Mouse (Mus musculus) stomach, embryonic 15.5 days (tissue): ENCODE results near the gene Mylk3. TPM values are rescaled to one million over a fixed set of nuclear protein-coding genes. Genes with fewer than 3 reads are reported as not detected.

Source experiments
- ATAC-seq: fragments of 200-750 bp; cut with Nextera tagmentation; 2 replicates; pipeline ENCODE4 v1.8.0; 2017; ENCODE audit warnings: low read depth, moderate number of reproducible peaks, moderate TSS enrichment; ENCODE audit not compliant: insufficient read depth, low FRiP score
- H3K27ac ChIP-seq: fragments of 300-500 bp; sonication (generic); 2 replicates; pipeline ENCODE4 v1.5.1; 2015; ENCODE audit warnings: mild to moderate bottlenecking, inconsistent platforms
- H3K27me3 ChIP-seq: fragments of 300-500 bp; sonication (generic); replicated peaks from 2 replicates; pipeline ENCODE4 v1.6.1; 2015; ENCODE audit warnings: inconsistent platforms
- H3K36me3 ChIP-seq: fragments of 300-500 bp; sonication (generic); 2 replicates; pipeline ENCODE4 v1.6.1; 2015; ENCODE audit warnings: inconsistent platforms
- H3K4me1 ChIP-seq: fragments of 300-500 bp; sonication (generic); 2 replicates; pipeline ENCODE4 v1.6.1; 2015; ENCODE audit warnings: inconsistent platforms
- H3K4me2 ChIP-seq: fragments of 300-500 bp; sonication (generic); 2 replicates; pipeline ENCODE4 v1.6.1; 2015; ENCODE audit warnings: mild to moderate bottlenecking, inconsistent platforms
- H3K4me3 ChIP-seq: fragments of 300-500 bp; sonication (generic); replicated peaks from 2 replicates; pipeline ENCODE4 v1.5.1; 2015; ENCODE audit warnings: inconsistent platforms
- H3K9ac ChIP-seq: fragments of 300-500 bp; sonication (generic); 2 replicates; pipeline ENCODE4 v1.6.1; 2015; ENCODE audit warnings: inconsistent platforms
- H3K9me3 ChIP-seq: fragments of 300-500 bp; sonication (generic); 2 replicates; pipeline ENCODE4 v1.6.1; 2016; ENCODE audit warnings: inconsistent platforms
- WGBS: fragments of 180-500 bp; shearing (Covaris S2); methylation state at CpG from one replicate; pipeline ENCODE4 v1.1.7; 2015; 5-methylcytosine and 5-hydroxymethylcytosine counted together
- polyA plus RNA-seq: library from polyadenylated mRNA; unstranded; fragments of >200 nt; fragmentation: Nextera tagmentation; extraction: Ambion mirVana; gene quantifications from 2 replicates; pipeline ENCODE4 v1.2.1, GENCODE M21; 2015

Mylk3 gene
- polyA plus RNA-seq, 1 experiment from 2014 or later = 7.2 TPM

DNA sequence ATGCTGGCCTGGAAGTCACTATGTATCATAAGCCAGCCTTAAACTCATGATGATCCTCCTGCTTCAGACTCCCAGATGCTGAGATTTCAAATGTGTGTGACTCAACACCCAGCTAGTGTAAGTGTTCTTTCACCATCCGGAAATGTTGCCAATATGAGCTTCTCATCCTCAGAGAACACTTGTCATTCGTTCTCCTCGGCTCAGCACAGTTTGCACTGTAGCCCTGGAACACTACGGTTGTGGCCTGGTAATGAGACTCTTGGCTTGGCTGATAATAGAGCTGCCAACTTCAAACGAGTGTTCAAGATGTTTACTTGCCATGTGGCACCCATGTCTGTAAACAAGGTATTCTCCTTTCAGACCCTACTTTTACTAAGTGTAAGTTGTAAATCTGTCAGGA, 82.6 kb downstream of the Mylk3 start:
- Histone ChIP-seq H3K9ac (no peak overlapping the region), H3K4me3 (no peak overlapping the region), H3K27ac (no peak overlapping the region), H3K4me2 (no peak overlapping the region), H3K9me3 (no peaks in the 10 kb centered on the region), H3K36me3 (peaks cover 26% of the 10 kb centered on the region), H3K4me1 (peaks cover 6% of the 10 kb centered on the region; the same call in 1 of the 2 replicates), H3K27me3 (no peaks in the 10 kb centered on the region)
- WGBS = 84% methylated on average over 5 of the region's 5 CpGs
- no peak for ATAC-seq

GRCm38 (mm10) chr8:85302931-85303330, 83.2 kb downstream of the Mylk3 start:
- WGBS = 84% methylated on average over 3 of the region's 3 CpGs
- Histone ChIP-seq H3K4me1 (peaks cover 7% of the 10 kb centered on the region; the same call in 1 of the 2 replicates), H3K27ac (no peak overlapping the region), H3K27me3 (no peaks in the 10 kb centered on the region), H3K4me3 (no peak overlapping the region), H3K36me3 (peaks cover 22% of the 10 kb centered on the region), H3K4me2 (no peak overlapping the region), H3K9ac (no peak overlapping the region), H3K9me3 (no peaks in the 10 kb centered on the region)
- ATAC-seq = no peak

DNA sequence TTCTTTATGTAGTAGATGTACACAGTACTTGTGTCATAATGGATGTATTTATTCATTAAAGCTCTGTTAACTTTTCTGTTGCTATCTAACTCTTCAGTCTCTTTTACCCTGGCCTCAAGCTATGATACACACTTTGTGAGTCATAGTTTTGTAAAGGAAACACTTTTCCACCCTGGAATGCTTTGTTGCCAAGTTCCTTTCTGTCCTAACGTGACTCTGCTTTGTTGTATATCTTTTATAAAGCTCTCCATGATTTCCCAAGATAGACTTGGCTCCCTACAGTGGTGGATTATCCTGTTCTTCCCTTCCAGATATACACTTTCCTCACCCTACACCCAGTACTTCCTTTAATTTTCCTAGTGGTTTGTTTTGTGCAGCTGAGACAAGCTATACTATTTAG, 84.2 kb downstream of the Mylk3 start:
- Histone ChIP-seq H3K9me3 (no peaks in the 10 kb centered on the region), H3K4me3 (no peak overlapping the region), H3K27me3 (no peaks in the 10 kb centered on the region), H3K27ac (no peak overlapping the region), H3K36me3 (peaks cover 18% of the 10 kb centered on the region), H3K4me1 (peaks cover 12% of the 10 kb centered on the region; the same call in 1 of the 2 replicates), H3K4me2 (no peak overlapping the region), H3K9ac (no peak overlapping the region)
- WGBS = 18% methylated on average over 1 of the region's 1 CpGs
- no peak for ATAC-seq

GRCm38 (mm10) chr8:85299434-85300077, 86.6 kb downstream of the Mylk3 start, which contains the start of the genes Orc6 and Vps35:
TSS of gene Orc6 (plus strand) at chr8:85299632.
TSS of gene Vps35 (minus strand) at chr8:85299802.
- Histone ChIP-seq H3K9ac (peak within 1 kb of the TSS; percentile 86), H3K9me3 (no peaks in the 10 kb centered on the region), H3K36me3 (0 out of 2 replicates have a peak, but pooled peaks cover 3% of the 10 kb centered on the region), H3K27me3 (no peaks in the 10 kb centered on the region), H3K4me3 (peak within 1 kb of the TSS; percentile 84), H3K4me1 (peaks cover 12% of the 10 kb centered on the region; the same call in 1 of the 2 replicates), H3K4me2 (peak within 1 kb of the TSS; percentile 65), H3K27ac (peak within 1 kb of the TSS; percentile 96)
- ATAC-seq = peak; percentile 98
- under 1% methylated on average over 63 of the region's 63 CpGs for WGBS

- Histone ChIP-seq H3K27ac (peak overlapping the region; percentile 96), H3K9ac (peak overlapping the region; percentile 86), H3K4me1 (peaks cover 12% of the 10 kb centered on the region; the same call in 1 of the 2 replicates), H3K27me3 (no peaks in the 10 kb centered on the region), H3K9me3 (no peaks in the 10 kb centered on the region), H3K36me3 (0 out of 2 replicates have a peak, but pooled peaks cover 3% of the 10 kb centered on the region), H3K4me3 (peak overlapping the region; percentile 84), H3K4me2 (peak overlapping the region; percentile 63)
- WGBS = under 1% methylated on average over 49 of the region's 53 CpGs
- peak; percentile 1; the same call in 1 of the 2 replicates for ATAC-seq
Observed at GRCm38 (mm10) chr8:85298600-85299433, 87.3 kb downstream of the Mylk3 start.

- 78% methylated on average over 1 of the region's 1 CpGs for WGBS
- Histone ChIP-seq H3K9ac (no peak overlapping the region), H3K27me3 (no peaks in the 10 kb centered on the region), H3K36me3 (peaks cover 37% of the 10 kb centered on the region), H3K4me2 (no peak overlapping the region), H3K4me3 (no peak overlapping the region), H3K9me3 (no peaks in the 10 kb centered on the region), H3K27ac (no peak overlapping the region), H3K4me1 (no peaks in the 10 kb centered on the region)
- no peak for ATAC-seq
Observed at GRCm38 (mm10) chr8:85286846-85287245, 99.3 kb downstream of the Mylk3 start.

Other genes with a start within 250 kb of the Mylk3 start
- gene Cks1brt, start 234.4 kb downstream of the Mylk3 start, polyA plus RNA-seq = not detected in 2 replicates
- gene Olfr371, start 160.4 kb downstream of the Mylk3 start, polyA plus RNA-seq = not detected in 2 replicates
- gene Orc6, start 86.7 kb downstream of the Mylk3 start, polyA plus RNA-seq = 93.6 and 95.4 TPM in 2 replicates
- gene Vps35, start 86.5 kb downstream of the Mylk3 start, polyA plus RNA-seq = 131 and 144 TPM in 2 replicates
- 37.7 and 38.3 TPM in 2 replicates for gene 4921524J17Rik, start 46.5 kb upstream of the Mylk3 start, polyA plus RNA-seq
- gene Gpt2, start 106.2 kb upstream of the Mylk3 start, polyA plus RNA-seq = 25.8 and 25.9 TPM in 2 replicates
- 146 and 156 TPM in 2 replicates for gene Dnaja2, start 169.0 kb upstream of the Mylk3 start, polyA plus RNA-seq